Mouse (Mus musculus) kidney, postnatal 25 days (tissue): ENCODE data around the gene Gm4737.
"Not testable (repeated sequence)": the region's sequence is repeated elsewhere in the genome, so short reads cannot be mapped to it uniquely, and the experiment has no call there.

ENCODE experiments used
- DNase-seq, 2 experiments: peaks; one replicate each; pipeline ENCODE4 v3.0.0; 2021; ENCODE audit warnings: mixed read lengths in 2 of 2

The Gm4737 gene

DNA sequence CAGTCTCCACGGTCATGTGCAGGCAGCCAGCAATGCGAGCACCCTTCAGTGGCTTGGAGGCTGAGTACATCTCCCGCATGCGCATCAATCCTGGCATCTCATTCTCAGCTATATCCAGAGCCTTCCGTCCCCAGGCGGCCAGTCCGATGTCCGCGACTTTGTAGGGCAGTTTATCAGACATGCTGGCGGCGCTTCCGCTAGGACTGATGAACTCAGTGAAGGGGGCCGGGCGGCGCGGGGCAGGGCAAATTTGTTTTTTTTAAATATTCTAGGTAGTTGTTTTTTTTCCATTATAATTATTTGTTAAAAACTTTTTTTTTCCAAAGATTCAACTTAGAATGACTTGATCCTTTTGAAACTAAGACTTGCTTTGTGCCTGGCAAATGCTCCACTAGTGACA, at the start of gene Gm4737:
Gm4737 (minus strand) TSS at position 246 of the 400 bp plus-strand sequence.
- not testable (repeated sequence) for DNase-seq

GRCm38 (mm10) chr16:46195792-46196191, 40.9 kb upstream of the Gm4737 start:
- DNase-seq, result no peak

DNA sequence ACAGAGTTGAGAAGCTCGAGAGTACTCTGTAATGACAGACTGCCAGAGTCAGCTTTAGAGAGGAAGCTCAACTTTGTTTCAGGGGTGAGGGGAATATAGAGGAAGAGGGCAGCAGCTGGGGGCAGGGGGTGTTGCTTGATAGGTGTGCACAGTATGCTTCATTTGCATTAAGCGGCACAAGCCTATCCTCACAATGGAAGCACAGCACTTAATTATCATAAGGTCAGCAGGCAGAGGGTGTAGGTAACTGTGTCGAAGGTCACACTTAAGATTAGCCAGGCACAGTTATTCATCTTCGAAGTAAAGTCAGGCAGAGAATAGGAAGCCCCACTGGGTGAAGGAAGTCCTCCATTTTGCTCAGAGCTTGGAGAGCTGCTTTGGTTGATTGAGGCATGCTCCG, 28.2 kb upstream of the Gm4737 start:
- DNase-seq, result no peak

DNA sequence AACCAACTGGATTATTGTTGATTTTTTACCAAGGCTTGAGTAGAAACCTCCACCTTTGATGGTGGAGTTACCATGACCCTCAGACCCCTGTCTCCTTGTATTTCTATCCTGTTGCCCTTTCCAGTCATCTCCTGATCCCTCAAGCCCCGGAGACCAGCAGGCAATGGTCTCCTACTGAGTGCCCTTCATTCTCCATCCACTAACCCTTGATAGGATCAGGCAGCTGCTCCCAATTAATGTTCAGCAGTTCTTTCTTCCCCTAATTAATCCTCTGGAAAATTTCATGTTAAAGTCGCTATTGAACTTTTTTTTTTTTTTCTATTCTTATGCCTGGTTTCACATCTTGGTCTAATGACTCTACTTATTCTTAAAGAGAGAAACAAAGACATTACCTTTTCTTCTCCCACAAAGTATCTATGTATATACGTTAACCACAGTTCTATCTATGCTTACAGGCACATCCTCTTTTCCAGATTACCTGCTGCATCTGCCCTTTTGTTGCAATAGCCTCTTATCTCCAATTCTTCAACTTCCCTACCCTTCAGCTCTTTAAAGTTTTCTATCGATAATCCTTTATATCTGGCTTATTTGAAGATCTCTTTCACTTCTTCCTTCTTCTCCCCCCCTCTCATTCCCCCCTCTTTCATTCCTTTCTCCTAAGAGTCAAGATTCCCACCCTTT, 23.4 kb upstream of the Gm4737 start:
- no peak for DNase-seq

GRCm38 (mm10) chr16:46173039-46173438, 18.2 kb upstream of the Gm4737 start:
- no peak for DNase-seq

GRCm38 (mm10) chr16:46166971-46167370, 12.1 kb upstream of the Gm4737 start:
- no peak for DNase-seq

DNA sequence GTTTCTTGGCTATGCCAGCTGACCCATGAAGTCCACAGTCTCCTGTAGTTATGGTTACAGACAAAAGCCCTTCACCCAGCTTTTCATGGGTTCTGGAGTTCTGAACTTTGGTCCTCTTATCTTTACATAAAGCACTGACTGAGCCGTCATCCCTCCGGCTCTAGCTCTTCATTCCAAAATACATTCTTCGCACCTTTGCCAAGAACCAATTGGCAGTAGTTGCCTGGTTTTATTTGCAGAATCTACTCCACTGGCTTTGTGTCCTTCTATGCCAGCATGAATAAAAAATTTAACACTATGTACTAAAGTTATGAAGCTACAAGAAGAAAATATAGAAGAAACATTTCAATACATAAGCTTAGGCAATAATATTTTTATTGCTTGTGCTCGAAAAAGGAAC, 10.4 kb upstream of the Gm4737 start:
- no peak for DNase-seq

DNA sequence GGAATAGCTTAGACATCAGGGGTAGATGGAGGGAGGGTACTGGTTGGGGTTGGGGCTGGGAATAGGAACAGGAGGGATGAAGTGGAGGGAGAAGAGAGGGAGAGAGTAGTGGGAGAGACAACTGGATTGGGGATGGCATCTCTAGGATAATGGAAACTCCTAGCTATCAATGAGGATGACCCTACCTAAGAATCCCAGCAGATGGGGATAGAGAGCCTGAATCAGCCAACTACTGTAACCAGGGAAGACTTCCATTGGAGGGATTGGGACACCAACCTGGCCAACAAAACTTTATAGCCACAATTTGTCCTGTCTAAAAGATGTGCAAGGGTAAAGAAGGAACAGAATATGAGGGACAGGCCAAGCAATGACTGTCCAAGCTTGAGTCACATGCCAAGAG, 3.7 kb downstream of the Gm4737 start:
- no peak for DNase-seq

GRCm38 (mm10) chr16:46148661-46149341, 6.1 kb downstream of the Gm4737 start:
- DNase-seq, result no peak

- DNase-seq, result no peak
Observed at GRCm38 (mm10) chr16:46146962-46147361, 7.9 kb downstream of the Gm4737 start.

DNA sequence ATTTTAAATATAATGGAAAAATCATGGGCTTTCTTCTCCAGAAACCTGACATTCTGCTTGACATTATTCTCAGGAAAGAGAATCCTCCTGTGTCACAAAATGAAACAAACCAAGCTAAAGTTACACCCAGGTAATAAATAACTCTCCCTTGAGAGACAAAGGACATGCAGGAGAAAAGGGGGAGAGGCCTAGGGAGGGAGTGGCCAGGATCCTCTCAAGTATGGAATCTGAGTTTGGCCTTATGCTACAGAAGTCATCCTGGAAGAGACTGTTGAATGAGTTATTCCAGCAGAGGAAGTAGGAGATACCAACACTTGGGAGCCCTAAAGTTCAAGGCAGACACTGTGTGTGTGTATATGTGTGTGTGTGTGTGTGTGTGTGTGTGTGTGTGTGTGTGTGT, 32.6 kb downstream of the Gm4737 start:
- DNase-seq, result no peak

DNA sequence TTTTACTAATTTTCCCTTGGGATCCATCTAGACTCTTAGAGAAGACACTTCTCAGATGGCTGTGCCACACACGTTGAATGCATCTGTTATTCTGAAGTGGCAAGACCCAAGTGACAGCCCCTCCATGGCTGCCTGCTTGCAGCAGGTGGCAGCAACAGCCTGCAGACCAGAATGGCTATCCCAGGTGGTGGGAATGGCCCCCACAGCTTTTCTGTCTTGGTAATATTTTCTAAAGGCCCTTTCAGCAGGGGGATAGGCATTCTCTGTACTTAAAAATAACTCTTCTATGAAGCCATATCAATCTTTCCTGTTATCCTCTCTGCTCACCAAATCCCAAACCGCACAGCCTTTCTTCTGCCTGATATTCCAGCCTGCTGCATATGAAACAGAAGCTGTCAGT, 33.5 kb downstream of the Gm4737 start:
- DNase-seq, result no peak

DNA sequence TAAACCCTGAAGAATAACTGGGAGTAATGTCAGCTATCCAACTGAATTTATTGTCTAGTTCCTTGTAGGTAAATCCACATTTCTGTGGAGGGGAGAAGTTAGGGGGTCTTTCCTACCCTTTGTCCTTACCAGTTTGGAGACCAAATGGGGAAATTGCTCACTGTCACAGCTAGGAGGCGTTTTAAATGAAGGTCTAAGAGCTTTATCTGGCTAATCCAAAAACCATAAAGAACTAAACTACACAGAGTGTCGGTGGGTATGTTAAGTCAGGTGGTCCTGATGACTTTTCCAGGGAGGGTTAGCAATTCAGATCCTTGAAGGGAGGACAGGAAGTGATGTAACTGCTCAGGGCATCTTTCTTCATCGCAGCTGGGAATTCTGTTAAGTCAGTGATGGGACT, 34.3 kb downstream of the Gm4737 start:
- no peak for DNase-seq

DNA sequence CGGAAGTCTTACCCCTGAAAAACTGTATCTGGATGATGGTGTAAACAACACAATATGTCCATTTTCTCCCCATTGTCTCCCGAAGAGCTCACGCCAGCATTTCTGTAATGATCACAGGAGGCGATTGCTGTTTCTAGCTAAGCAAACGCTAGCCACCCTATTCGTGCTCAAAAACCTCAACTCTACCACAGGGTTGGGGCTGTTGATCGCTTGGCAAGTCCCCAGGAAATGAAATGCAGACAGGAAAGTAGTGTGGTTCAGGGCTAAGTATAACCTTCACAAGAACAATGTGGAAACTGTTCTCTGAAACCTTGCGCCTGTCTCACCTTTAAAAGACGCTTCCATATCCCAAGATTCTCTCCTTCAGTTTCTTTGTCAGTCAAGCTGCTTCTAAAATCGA, 34.9 kb downstream of the Gm4737 start, which contains the start of gene Cd96:
Cd96 (minus strand) TSS at position 232 of the 400 bp plus-strand sequence.
- DNase-seq, result no peak

DNA sequence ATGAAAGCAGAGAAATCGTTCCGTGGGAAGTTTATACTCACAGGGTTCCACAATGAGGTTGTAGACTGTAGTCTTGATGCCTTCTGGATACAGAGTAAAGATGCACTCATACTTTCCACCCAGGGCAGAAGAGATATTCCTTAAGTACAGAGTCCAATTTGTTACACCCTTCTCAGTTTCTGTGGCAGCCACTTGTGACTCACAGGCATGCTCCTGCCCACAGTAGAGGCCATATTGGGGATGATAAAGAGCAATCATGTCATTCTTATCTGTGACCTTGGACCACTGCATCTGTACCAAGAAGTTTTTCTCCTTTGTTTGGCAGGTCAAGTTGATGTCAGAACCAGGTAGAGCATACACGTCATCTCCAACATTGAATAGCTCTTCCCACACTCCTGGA, 37.2 kb downstream of the Gm4737 start:
- DNase-seq, result no peak

DNA sequence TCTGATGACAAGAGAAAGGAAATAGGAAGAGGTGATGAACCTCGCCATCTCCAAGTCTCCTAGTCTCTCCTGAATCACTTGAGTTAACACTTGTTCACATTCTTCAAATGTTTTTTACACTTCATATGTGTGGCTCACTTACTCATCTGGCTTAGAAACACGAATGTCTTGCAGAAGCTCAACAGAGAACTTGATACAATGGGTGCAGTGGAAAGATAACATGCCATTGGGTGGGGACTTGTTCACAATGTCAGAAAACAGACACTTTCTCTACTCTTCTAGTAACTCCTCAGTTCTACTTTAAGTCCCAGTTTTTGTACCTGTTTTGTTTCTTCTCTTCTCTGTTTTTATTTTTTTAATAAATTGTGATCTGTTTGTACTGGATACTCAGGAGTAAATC, 40.1 kb downstream of the Gm4737 start:
- DNase-seq, result no peak

GRCm38 (mm10) chr16:46109536-46109935, 45.3 kb downstream of the Gm4737 start:
- DNase-seq, result no peak

GRCm38 (mm10) chr16:46107431-46107830, 47.4 kb downstream of the Gm4737 start:
- DNase-seq, result no peak

- no peak for DNase-seq
Observed at GRCm38 (mm10) chr16:46104491-46104890, 50.4 kb downstream of the Gm4737 start.
